Mouse (Mus musculus): ENCODE data around the gene Ripor2. TPM values are rescaled to one million over a fixed set of nuclear protein-coding genes. Genes with fewer than 3 reads are reported as not detected.

Ripor2 gene
- total and polyA plus RNA-seq, 2 experiments from 2014 or later = 19.6 to 48.8 TPM

DNA sequence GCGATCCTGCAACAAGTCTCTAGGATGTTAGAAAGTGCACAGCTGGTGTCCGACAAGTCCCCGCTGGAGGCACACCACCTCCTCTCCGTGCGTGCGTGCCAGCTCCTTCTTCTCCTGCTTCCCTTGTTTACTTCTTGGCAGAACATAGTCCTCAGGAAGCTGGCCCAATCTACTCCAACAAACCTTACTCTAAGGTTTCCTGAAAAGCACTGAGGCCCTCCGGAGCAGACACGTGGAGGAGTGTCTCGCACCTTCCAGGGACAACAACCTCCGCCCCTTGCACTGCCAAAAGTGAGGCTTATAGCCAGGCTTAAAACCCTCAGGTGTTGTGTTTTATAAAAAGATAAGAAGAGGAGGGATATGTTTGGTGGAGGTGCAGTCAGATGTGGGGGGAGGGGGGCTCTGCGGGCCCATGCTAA lies 21.6 kb downstream of the Ripor2 start:
- no peak overlapping the region for H3K9ac ChIP-seq (replicated peaks; ENCODE audit: low read length, poor library complexity, severe bottlenecking)
- TF ChIP-seq CTCF (IDR thresholded peaks at IDR 0.05) = no peak
- H3K9me3 ChIP-seq (ENCODE audit: low read length) = no peaks in the 10 kb centered on the region
- no peak for ATAC-seq (ENCODE audit: low FRiP score)
- no peaks in the 10 kb centered on the region for H3K27me3 ChIP-seq (ENCODE audit: insufficient read depth, low read length)
- H3K4me1 ChIP-seq (ENCODE audit: insufficient read depth, low read length) = peaks cover 4% of the 10 kb centered on the region; the same call in 1 of the 2 replicates
- no peak overlapping the region for H3K4me2 ChIP-seq (ENCODE audit: low read depth, low read length, poor library complexity, severe bottlenecking)
- H3K36me3 ChIP-seq (ENCODE audit: insufficient read depth, low read length) = no peaks in the 10 kb centered on the region
- H3K4me3 ChIP-seq (ENCODE audit: low read depth, low read length) = no peak overlapping the region
- 28% methylated on average over 10 of the region's 11 CpGs for WGBS
- no peak for DNase-seq (ENCODE audit: low spot score)
- H3K27ac ChIP-seq (ENCODE audit: low read depth, low read length) = no peak overlapping the region

DNA sequence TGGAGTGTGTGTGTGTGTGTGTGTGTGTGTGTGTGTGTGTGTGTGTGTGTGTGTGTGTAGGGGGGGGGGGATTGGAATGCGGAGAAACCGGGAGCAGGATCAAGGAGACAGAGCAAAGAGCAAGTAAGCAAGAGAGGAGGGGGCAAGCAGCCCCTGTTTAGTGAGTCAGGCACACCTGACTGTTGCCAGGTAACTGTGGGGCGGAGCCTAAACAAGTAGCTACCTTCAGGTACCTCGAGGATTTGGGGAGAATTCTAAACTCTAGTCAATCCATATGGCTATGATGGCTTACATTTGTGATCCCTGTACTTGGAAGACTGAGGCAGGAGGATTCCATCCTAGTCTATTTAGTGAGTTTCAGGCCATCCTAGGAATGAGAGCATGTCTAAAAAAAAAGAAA lies 22.1 kb downstream of the Ripor2 start:
- Histone ChIP-seq H3K27ac (ENCODE audit: low read depth, low read length) (no peak overlapping the region), H3K9me3 (ENCODE audit: low read length) (no peaks in the 10 kb centered on the region), H3K27me3 (ENCODE audit: insufficient read depth, low read length) (no peaks in the 10 kb centered on the region), H3K4me2 (ENCODE audit: low read depth, low read length, poor library complexity, severe bottlenecking) (no peak overlapping the region; the same call in 1 of the 2 replicates), H3K4me1 (ENCODE audit: insufficient read depth, low read length) (peaks cover 4% of the 10 kb centered on the region; the same call in 1 of the 2 replicates), H3K9ac (replicated peaks; ENCODE audit: low read length, poor library complexity, severe bottlenecking) (no peak overlapping the region), H3K36me3 (ENCODE audit: insufficient read depth, low read length) (no peaks in the 10 kb centered on the region), H3K4me3 (ENCODE audit: low read depth, low read length) (no peak overlapping the region)
- 44% methylated on average over 2 of the region's 4 CpGs for WGBS
- TF ChIP-seq CTCF (IDR thresholded peaks at IDR 0.05) = no peak
- ATAC-seq (ENCODE audit: low FRiP score) = no peak
- DNase-seq (ENCODE audit: low spot score) = no peak

DNA sequence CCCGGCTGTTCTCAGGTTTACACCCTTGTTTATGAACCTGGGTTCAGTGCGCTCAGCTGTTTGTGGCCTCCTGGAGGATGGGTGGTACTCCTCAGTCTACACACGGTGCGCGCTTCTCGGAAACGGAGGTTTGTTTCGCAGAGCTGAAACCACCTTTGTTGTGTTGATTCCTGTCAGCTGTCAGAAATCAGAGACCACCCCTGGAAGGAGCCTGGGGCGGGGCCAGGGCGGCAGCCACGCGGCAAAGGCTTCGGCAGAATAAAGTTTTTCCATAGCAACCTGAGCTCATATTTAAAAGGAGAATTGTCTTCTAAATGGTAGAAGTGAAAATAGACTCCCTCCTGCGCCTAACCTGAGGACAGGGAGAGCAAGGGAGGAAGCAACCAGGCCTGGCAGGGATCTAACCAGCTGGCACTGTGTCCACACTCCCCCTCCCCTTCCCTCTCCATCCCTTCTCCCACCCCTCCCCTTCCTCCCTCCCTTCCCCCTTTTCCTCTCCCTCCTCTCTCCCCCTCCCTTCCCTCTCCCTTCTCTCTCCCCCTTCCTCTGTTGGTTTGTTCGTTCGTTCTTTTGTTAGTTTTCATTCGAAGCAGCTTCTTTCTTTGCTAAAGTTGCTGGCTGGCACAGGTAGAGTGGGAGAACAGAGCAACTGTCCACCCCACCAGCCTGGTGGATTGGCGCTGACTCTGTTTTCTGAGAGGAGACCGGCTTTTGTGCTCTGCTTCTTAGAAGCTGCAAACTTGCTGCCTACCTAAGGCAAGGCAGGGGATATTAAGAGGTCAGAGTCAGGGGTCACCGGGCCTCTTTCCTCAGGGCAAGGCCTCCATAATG lies 23.0 kb downstream of the Ripor2 start:
- Histone ChIP-seq H3K4me1 (ENCODE audit: insufficient read depth, low read length) (peaks cover 4% of the 10 kb centered on the region; the same call in 1 of the 2 replicates), H3K4me3 (ENCODE audit: low read depth, low read length) (no peak overlapping the region), H3K27ac (ENCODE audit: low read depth, low read length) (no peak overlapping the region), H3K4me2 (ENCODE audit: low read depth, low read length, poor library complexity, severe bottlenecking) (peak overlapping the region; percentile 28), H3K9ac (replicated peaks; ENCODE audit: low read length, poor library complexity, severe bottlenecking) (0 out of 2 replicates have a peak overlapping the region, but pooled peaks have one; percentile 3), H3K27me3 (ENCODE audit: insufficient read depth, low read length) (no peaks in the 10 kb centered on the region), H3K9me3 (ENCODE audit: low read length) (no peaks in the 10 kb centered on the region), H3K36me3 (ENCODE audit: insufficient read depth, low read length) (no peaks in the 10 kb centered on the region)
- ATAC-seq (ENCODE audit: low FRiP score) = peak; percentile 50; the same call in 1 of the 2 replicates
- no peak for TF ChIP-seq CTCF (IDR thresholded peaks at IDR 0.05)
- 5% methylated on average over 20 of the region's 20 CpGs for WGBS
- DNase-seq (ENCODE audit: low spot score) = peak; percentile 53

GRCm38 (mm10) chr13:24605755-24606154 lies 23.8 kb downstream of the Ripor2 start:
- H3K36me3 ChIP-seq (ENCODE audit: insufficient read depth, low read length) = no peaks in the 10 kb centered on the region
- H3K27ac ChIP-seq (ENCODE audit: low read depth, low read length) = no peak overlapping the region
- 48% methylated on average over 5 of the region's 5 CpGs for WGBS
- no peaks in the 10 kb centered on the region for H3K27me3 ChIP-seq (ENCODE audit: insufficient read depth, low read length)
- H3K9ac ChIP-seq (replicated peaks; ENCODE audit: low read length, poor library complexity, severe bottlenecking) = no peak overlapping the region
- H3K9me3 ChIP-seq (ENCODE audit: low read length) = no peaks in the 10 kb centered on the region
- DNase-seq (ENCODE audit: low spot score) (no peak), ATAC-seq (ENCODE audit: low FRiP score) (0 out of 2 replicates have a peak, but pooled peaks have one; percentile 29)
- no peak for TF ChIP-seq CTCF (IDR thresholded peaks at IDR 0.05)
- H3K4me1 ChIP-seq (ENCODE audit: insufficient read depth, low read length) = peaks cover 4% of the 10 kb centered on the region; the same call in 1 of the 2 replicates
- no peak overlapping the region for H3K4me3 ChIP-seq (ENCODE audit: low read depth, low read length)
- H3K4me2 ChIP-seq (ENCODE audit: low read depth, low read length, poor library complexity, severe bottlenecking) = no peak overlapping the region

DNA sequence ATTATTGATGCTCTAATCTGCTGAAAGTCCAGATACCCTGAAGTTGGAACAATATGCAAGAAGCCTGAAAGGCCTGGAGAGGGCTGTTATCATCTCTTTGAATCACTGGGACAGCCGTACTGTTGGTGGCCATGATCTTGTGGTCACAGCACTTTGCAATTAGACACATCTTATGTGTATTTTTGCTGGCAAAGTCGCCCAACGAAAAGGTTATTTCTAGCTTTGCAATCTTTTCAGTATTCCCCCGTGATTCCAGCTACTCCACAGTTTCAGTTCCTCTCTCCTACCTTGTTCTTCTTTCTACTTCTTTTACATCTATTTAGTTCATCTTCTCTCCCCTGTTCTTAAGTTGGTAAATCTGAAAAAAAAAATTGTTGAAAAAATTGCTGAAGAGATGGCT lies 26.0 kb downstream of the Ripor2 start:
- no peaks in the 10 kb centered on the region for H3K36me3 ChIP-seq (ENCODE audit: insufficient read depth, low read length)
- no peak overlapping the region for H3K9ac ChIP-seq (replicated peaks; ENCODE audit: low read length, poor library complexity, severe bottlenecking)
- H3K4me2 ChIP-seq (ENCODE audit: low read depth, low read length, poor library complexity, severe bottlenecking) = no peak overlapping the region
- ATAC-seq (ENCODE audit: low FRiP score) (no peak), DNase-seq (ENCODE audit: low spot score) (no peak)
- 89% methylated on average over 4 of the region's 4 CpGs for WGBS
- no peaks in the 10 kb centered on the region for H3K9me3 ChIP-seq (ENCODE audit: low read length)
- TF ChIP-seq CTCF (IDR thresholded peaks at IDR 0.05) = no peak
- peaks cover 4% of the 10 kb centered on the region; the same call in 1 of the 2 replicates for H3K4me1 ChIP-seq (ENCODE audit: insufficient read depth, low read length)
- no peaks in the 10 kb centered on the region for H3K27me3 ChIP-seq (ENCODE audit: insufficient read depth, low read length)
- no peak overlapping the region for H3K27ac ChIP-seq (ENCODE audit: low read depth, low read length)
- H3K4me3 ChIP-seq (ENCODE audit: low read depth, low read length) = no peak overlapping the region

DNA sequence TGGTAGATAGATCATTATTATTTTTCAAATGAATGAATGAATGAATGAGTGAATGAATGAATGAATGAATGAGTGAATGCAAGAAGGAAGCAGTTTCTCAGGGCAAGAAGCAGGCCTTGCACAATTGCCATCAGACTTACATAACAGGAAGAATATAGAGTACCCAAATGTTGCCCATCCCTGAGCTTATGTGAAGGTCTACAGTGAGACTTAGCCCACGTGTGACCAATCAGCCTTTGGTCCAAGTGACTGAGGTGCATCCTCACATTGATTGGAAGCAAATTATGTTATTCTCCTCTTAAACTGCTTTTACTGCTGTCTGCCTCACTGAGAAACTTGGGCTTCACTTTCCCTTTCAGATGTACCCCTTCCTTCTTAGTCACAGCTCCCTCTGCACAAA lies 26.7 kb downstream of the Ripor2 start:
- H3K4me2 ChIP-seq (ENCODE audit: low read depth, low read length, poor library complexity, severe bottlenecking) = no peak overlapping the region
- ATAC-seq (ENCODE audit: low FRiP score) = no peak
- WGBS = 94% methylated on average over 1 of the region's 1 CpGs
- no peaks in the 10 kb centered on the region for H3K36me3 ChIP-seq (ENCODE audit: insufficient read depth, low read length)
- no peak overlapping the region for H3K4me3 ChIP-seq (ENCODE audit: low read depth, low read length)
- H3K27me3 ChIP-seq (ENCODE audit: insufficient read depth, low read length) = no peaks in the 10 kb centered on the region
- H3K27ac ChIP-seq (ENCODE audit: low read depth, low read length) = no peak overlapping the region
- peaks cover 2% of the 10 kb centered on the region; the same call in 1 of the 2 replicates for H3K4me1 ChIP-seq (ENCODE audit: insufficient read depth, low read length)
- H3K9ac ChIP-seq (replicated peaks; ENCODE audit: low read length, poor library complexity, severe bottlenecking) = no peak overlapping the region
- no peak for DNase-seq (ENCODE audit: low spot score)
- no peak for TF ChIP-seq CTCF (IDR thresholded peaks at IDR 0.05)
- no peaks in the 10 kb centered on the region for H3K9me3 ChIP-seq (ENCODE audit: low read length)
